Mouse (Mus musculus): ENCODE measurements around the gene Hs3st2. TPM values are rescaled to one million over a fixed set of nuclear protein-coding genes. Genes with fewer than 3 reads are reported as not detected.

Hs3st2 gene
- polyA plus RNA-seq, 1 experiment from 2014 or later, result 17.6 TPM

DNA sequence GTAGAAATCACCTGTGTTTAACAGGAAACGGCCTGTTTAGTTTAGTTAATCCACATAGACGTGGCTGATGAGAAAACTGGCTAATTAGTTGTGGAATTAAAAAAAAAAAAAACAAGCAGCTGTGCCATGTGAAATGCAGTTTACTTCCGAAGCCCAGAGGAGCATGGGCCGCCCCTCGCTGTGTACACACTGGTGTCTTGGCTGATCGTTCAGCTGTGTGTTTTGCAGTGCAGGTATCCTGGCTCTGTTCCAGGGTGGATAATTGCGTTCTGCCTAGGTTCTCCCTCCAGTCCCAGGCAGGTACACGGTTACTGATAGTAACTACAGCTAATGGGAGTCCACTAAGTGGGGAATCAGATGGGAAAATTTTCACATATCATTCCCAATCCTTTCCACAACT is 86.6 kb downstream of the Hs3st2 start:
- Histone ChIP-seq H3K27me3 (ENCODE audit: control insufficient read depth, insufficient read depth, low read length) (no peaks in the 10 kb centered on the region), H3K4me3 (replicated peaks; ENCODE audit: low read length) (no peak overlapping the region), H3K9me3 (ENCODE audit: control insufficient read depth, low read length) (no peaks in the 10 kb centered on the region), H3K9ac (no peak overlapping the region), H3K27ac (no peak overlapping the region), H3K4me1 (replicated peaks; ENCODE audit: control insufficient read depth, insufficient read depth, low read length) (no peaks in the 10 kb centered on the region), H3K36me3 (replicated peaks; ENCODE audit: control insufficient read depth, insufficient read depth) (no peaks in the 10 kb centered on the region), H3K4me2 (replicated peaks) (no peak overlapping the region)
- ATAC-seq (ENCODE audit: low FRiP score) (no peak), DNase-seq (ENCODE audit: low spot score) (peak; percentile 49)
- WGBS, result 53% methylated on average over 8 of the region's 8 CpGs

DNA sequence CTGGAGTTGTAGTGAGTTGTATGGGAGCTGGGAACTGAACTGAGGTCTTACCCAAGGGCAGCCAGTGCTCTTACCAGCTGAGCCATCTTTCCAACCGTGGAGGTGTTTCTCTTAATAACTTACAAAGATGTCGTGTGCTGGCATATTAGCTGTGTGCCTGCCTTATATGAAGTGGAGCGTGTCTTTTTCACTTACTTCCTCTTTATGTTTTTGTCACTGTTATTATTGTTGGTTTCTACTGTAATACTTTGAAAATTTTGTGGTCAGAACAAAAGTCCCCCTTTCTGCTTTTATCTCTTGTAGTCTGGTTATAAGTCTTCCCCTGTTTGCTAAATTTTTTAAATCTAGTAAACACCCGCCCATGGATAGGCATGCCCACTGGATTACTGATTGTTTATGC is 88.4 kb downstream of the Hs3st2 start:
- Histone ChIP-seq H3K4me2 (replicated peaks) (no peak overlapping the region), H3K9me3 (ENCODE audit: control insufficient read depth, low read length) (no peaks in the 10 kb centered on the region), H3K36me3 (replicated peaks; ENCODE audit: control insufficient read depth, insufficient read depth) (no peaks in the 10 kb centered on the region), H3K4me3 (replicated peaks; ENCODE audit: low read length) (no peak overlapping the region), H3K27ac (no peak overlapping the region), H3K27me3 (ENCODE audit: control insufficient read depth, insufficient read depth, low read length) (no peaks in the 10 kb centered on the region), H3K9ac (no peak overlapping the region), H3K4me1 (replicated peaks; ENCODE audit: control insufficient read depth, insufficient read depth, low read length) (no peaks in the 10 kb centered on the region)
- ATAC-seq (ENCODE audit: low FRiP score) (no peak), DNase-seq (ENCODE audit: low spot score) (no peak)
- WGBS, result 93% methylated on average over 4 of the region's 4 CpGs

DNA sequence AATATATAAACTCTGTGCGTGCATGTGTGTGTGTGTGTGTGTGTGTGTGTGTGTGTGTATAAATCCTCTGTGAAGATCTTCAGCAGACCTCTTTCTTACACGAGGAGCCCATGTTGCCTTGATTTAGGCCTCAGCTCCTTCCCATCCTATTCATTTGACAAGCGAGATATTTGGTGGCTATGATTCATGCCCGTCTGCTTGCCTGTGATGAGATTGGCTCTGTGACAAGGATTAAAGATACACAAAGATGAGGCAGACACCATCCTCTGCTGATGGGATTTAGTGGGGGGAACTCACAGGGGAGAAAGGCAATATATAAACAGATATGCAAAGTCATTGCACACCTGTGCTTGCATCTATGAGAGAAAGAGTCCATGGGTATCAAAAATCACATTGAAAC is 92.9 kb downstream of the Hs3st2 start:
- no peaks in the 10 kb centered on the region for H3K36me3 ChIP-seq (replicated peaks; ENCODE audit: control insufficient read depth, insufficient read depth)
- H3K4me1 ChIP-seq (replicated peaks; ENCODE audit: control insufficient read depth, insufficient read depth, low read length), result no peaks in the 10 kb centered on the region
- 82% methylated on average over 4 of the region's 4 CpGs for WGBS
- no peaks in the 10 kb centered on the region for H3K27me3 ChIP-seq (ENCODE audit: control insufficient read depth, insufficient read depth, low read length)
- no peak overlapping the region for H3K9ac ChIP-seq
- ATAC-seq (ENCODE audit: low FRiP score) (no peak), DNase-seq (ENCODE audit: low spot score) (no peak)
- no peaks in the 10 kb centered on the region for H3K9me3 ChIP-seq (ENCODE audit: control insufficient read depth, low read length)
- H3K27ac ChIP-seq, result no peak overlapping the region
- H3K4me2 ChIP-seq (replicated peaks), result no peak overlapping the region
- H3K4me3 ChIP-seq (replicated peaks; ENCODE audit: low read length), result no peak overlapping the region

DNA sequence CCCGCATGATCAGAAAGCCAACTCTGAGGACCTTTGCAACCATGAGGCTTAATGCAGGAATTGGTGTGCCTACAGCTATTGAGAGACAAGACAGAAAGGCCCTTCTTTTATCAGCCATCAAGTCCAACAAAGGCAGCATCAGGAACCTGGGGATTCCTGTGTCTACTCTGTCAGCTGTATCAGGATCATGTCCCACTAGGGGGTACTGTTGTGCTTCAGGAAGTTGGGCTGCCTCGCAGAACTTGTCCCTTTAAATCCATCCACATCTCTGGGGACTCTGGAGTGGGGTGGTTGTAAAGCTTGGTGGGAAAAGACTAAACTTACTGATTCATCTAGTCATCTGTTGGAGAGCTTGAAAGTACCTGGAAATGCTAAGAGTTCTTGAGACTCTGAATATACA is 93.6 kb downstream of the Hs3st2 start:
- ATAC-seq (ENCODE audit: low FRiP score) (no peak), DNase-seq (ENCODE audit: low spot score) (no peak)
- Histone ChIP-seq H3K9me3 (ENCODE audit: control insufficient read depth, low read length) (no peaks in the 10 kb centered on the region), H3K9ac (no peak overlapping the region), H3K36me3 (replicated peaks; ENCODE audit: control insufficient read depth, insufficient read depth) (no peaks in the 10 kb centered on the region), H3K4me1 (replicated peaks; ENCODE audit: control insufficient read depth, insufficient read depth, low read length) (no peaks in the 10 kb centered on the region), H3K4me3 (replicated peaks; ENCODE audit: low read length) (no peak overlapping the region), H3K4me2 (replicated peaks) (no peak overlapping the region), H3K27ac (no peak overlapping the region), H3K27me3 (ENCODE audit: control insufficient read depth, insufficient read depth, low read length) (no peaks in the 10 kb centered on the region)
- 71% methylated on average over 2 of the region's 2 CpGs for WGBS

DNA sequence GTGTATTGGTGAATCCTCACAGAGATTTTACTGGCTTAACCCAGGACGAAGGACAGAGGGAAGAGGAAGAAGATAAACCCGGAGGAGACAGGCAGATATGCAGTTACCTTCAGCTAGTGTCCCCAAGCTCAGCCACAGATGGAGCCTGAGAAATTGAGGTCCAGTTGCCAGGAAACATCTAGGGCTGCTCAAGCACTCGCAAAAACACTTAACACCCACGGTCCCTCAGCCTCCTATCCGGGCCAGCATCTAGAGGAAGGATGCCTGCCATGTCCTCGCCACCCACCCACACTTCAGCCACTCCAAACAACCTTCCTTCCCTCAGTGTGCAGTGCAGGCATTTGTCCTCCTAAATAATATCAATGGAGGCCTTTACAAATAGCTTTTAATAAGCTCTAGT is 95.6 kb downstream of the Hs3st2 start:
- no peak for DNase-seq (ENCODE audit: low spot score)
- no peaks in the 10 kb centered on the region for H3K27me3 ChIP-seq (ENCODE audit: control insufficient read depth, insufficient read depth, low read length)
- H3K9me3 ChIP-seq (ENCODE audit: control insufficient read depth, low read length), result no peaks in the 10 kb centered on the region
- WGBS, result 59% methylated on average over 6 of the region's 6 CpGs
- no peak overlapping the region for H3K4me3 ChIP-seq (replicated peaks; ENCODE audit: low read length)
- H3K27ac ChIP-seq, result no peak overlapping the region
- no peak overlapping the region for H3K4me2 ChIP-seq (replicated peaks)
- ATAC-seq (ENCODE audit: low FRiP score), result no peak
- H3K4me1 ChIP-seq (replicated peaks; ENCODE audit: control insufficient read depth, insufficient read depth, low read length), result no peaks in the 10 kb centered on the region
- H3K36me3 ChIP-seq (replicated peaks; ENCODE audit: control insufficient read depth, insufficient read depth), result no peaks in the 10 kb centered on the region
- H3K9ac ChIP-seq, result no peak overlapping the region

DNA sequence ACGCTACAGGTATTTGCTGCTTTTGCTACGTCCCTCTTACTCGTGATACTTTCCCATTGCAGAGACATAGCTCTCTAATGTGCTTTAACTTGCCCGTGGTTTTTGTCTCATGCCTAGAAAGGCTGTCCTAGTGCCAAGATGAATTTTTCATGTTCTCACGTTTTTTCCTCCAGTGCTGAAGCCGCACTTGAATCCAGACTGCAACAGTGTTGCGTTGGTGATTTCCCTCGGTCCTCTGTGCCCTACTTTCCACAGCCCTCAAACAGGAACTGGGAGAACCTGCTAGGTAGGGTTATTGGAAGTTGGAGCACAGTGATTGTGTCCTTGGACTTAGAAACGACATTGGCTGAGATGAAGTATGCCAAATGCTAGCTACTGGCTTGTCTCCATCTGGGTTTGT is 97.7 kb downstream of the Hs3st2 start:
- H3K27me3 ChIP-seq (ENCODE audit: control insufficient read depth, insufficient read depth, low read length), result no peaks in the 10 kb centered on the region
- no peak for DNase-seq (ENCODE audit: low spot score)
- no peaks in the 10 kb centered on the region for H3K9me3 ChIP-seq (ENCODE audit: control insufficient read depth, low read length)
- no peak overlapping the region for H3K4me3 ChIP-seq (replicated peaks; ENCODE audit: low read length)
- no peak overlapping the region for H3K4me2 ChIP-seq (replicated peaks)
- ATAC-seq (ENCODE audit: low FRiP score), result no peak
- no peaks in the 10 kb centered on the region for H3K36me3 ChIP-seq (replicated peaks; ENCODE audit: control insufficient read depth, insufficient read depth)
- no peak overlapping the region for H3K27ac ChIP-seq
- 85% methylated on average over 9 of the region's 9 CpGs for WGBS
- no peak overlapping the region for H3K9ac ChIP-seq
- no peaks in the 10 kb centered on the region for H3K4me1 ChIP-seq (replicated peaks; ENCODE audit: control insufficient read depth, insufficient read depth, low read length)

DNA sequence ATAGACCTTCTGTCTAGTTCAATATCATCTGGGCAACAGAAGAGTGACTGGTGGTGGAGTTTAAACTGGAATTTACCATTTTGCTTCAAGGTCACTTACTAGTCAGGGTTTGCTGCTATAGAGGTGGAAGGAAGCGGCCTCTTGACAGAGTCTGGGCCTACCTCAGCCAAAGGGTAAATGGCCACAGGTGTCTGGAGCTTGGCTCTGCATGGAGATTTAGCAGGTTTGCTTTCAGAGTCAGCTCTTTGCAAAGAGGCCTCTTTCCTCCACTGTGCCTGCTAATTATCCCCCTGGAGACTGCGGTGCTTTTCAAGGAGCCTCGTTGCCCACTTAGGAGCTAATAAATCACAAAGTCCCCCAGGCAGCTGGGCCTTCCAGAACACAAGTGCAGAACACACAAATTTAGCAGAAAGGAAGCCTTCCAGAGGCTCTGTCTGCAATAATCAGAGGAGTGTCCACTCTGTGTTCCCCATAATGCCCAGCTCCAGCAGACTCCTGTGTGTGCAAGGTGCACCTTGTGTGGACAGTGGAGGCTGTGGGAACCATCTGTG is 99.9 kb downstream of the Hs3st2 start:
- no peaks in the 10 kb centered on the region for H3K4me1 ChIP-seq (replicated peaks; ENCODE audit: control insufficient read depth, insufficient read depth, low read length)
- ATAC-seq (ENCODE audit: low FRiP score) (no peak), DNase-seq (ENCODE audit: low spot score) (no peak)
- H3K4me2 ChIP-seq (replicated peaks), result no peak overlapping the region
- H3K27me3 ChIP-seq (ENCODE audit: control insufficient read depth, insufficient read depth, low read length), result no peaks in the 10 kb centered on the region
- no peak overlapping the region for H3K4me3 ChIP-seq (replicated peaks; ENCODE audit: low read length)
- H3K27ac ChIP-seq, result no peak overlapping the region
- H3K9me3 ChIP-seq (ENCODE audit: control insufficient read depth, low read length), result no peaks in the 10 kb centered on the region
- no peaks in the 10 kb centered on the region for H3K36me3 ChIP-seq (replicated peaks; ENCODE audit: control insufficient read depth, insufficient read depth)
- no peak overlapping the region for H3K9ac ChIP-seq
- 45% methylated on average over 3 of the region's 3 CpGs for WGBS

DNA sequence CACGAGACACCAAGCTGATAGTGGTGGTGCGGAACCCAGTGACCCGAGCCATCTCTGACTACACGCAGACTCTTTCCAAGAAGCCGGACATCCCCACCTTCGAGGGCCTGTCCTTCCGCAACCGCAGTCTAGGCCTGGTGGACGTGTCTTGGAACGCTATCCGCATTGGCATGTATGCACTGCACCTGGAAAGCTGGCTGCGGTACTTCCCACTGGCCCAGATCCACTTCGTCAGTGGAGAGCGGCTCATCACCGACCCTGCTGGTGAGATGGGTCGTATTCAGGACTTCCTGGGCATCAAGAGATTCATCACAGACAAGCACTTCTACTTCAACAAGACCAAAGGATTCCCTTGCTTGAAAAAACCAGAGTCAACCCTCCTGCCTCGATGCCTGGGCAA is 108.9 kb downstream of the Hs3st2 start:
- no peak for DNase-seq (ENCODE audit: low spot score)
- H3K36me3 ChIP-seq (replicated peaks; ENCODE audit: control insufficient read depth, insufficient read depth), result no peaks in the 10 kb centered on the region
- H3K9me3 ChIP-seq (ENCODE audit: control insufficient read depth, low read length), result no peaks in the 10 kb centered on the region
- no peak overlapping the region for H3K27ac ChIP-seq
- no peaks in the 10 kb centered on the region for H3K27me3 ChIP-seq (ENCODE audit: control insufficient read depth, insufficient read depth, low read length)
- H3K9ac ChIP-seq, result no peak overlapping the region
- no peak for ATAC-seq (ENCODE audit: low FRiP score)
- H3K4me3 ChIP-seq (replicated peaks; ENCODE audit: low read length), result no peak overlapping the region
- H3K4me1 ChIP-seq (replicated peaks; ENCODE audit: control insufficient read depth, insufficient read depth, low read length), result no peaks in the 10 kb centered on the region
- no peak overlapping the region for H3K4me2 ChIP-seq (replicated peaks)
- 95% methylated on average over 17 of the region's 17 CpGs for WGBS

DNA sequence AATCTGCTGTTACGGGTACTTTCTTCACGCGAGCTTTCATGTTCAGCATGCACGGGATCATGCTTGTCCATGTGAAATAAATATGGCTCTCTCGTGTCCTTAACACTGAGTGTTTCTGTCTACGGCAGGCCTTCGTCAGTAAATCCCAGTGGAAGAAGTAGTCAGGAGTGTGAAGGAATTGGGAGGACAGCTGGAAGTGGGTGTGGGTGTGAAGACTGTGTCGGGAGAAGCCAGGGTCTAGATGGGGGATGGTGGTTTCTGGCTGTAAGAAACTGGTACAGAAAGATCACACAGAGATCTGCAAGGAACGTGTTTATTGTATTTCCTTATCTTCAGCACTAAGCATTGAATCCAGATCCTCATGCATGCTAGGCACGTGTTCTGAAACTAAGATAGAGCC is 110.0 kb downstream of the Hs3st2 start:
- no peaks in the 10 kb centered on the region for H3K4me1 ChIP-seq (replicated peaks; ENCODE audit: control insufficient read depth, insufficient read depth, low read length)
- H3K27ac ChIP-seq, result no peak overlapping the region
- no peak for ATAC-seq (ENCODE audit: low FRiP score)
- no peak overlapping the region for H3K9ac ChIP-seq
- no peak for DNase-seq (ENCODE audit: low spot score)
- H3K9me3 ChIP-seq (ENCODE audit: control insufficient read depth, low read length), result no peaks in the 10 kb centered on the region
- H3K4me3 ChIP-seq (replicated peaks; ENCODE audit: low read length), result no peak overlapping the region
- H3K27me3 ChIP-seq (ENCODE audit: control insufficient read depth, insufficient read depth, low read length), result no peaks in the 10 kb centered on the region
- 83% methylated on average over 10 of the region's 10 CpGs for WGBS
- no peaks in the 10 kb centered on the region for H3K36me3 ChIP-seq (replicated peaks; ENCODE audit: control insufficient read depth, insufficient read depth)
- H3K4me2 ChIP-seq (replicated peaks), result no peak overlapping the region

DNA sequence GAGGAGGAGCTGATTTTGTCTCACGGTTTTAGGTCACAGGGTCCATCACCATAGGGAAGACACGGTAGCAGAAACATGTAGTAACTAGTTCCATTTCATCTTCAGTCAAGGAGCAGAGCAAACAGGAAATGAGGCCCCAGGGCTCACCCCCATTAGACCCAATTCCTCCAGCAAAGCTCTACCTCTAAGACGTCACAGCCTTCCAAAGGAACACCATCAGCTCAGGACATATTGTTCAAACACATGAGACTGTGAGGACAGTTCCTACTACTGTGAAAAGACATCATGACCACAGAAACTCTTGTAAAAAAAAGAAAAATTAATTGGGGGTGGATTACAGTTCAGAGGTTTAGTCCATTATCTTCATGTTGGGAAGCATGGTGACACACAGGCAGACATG is 125.1 kb downstream of the Hs3st2 start:
- H3K9ac ChIP-seq, result no peak overlapping the region
- H3K36me3 ChIP-seq (replicated peaks; ENCODE audit: control insufficient read depth, insufficient read depth), result no peaks in the 10 kb centered on the region
- DNase-seq (ENCODE audit: low spot score) (no peak), ATAC-seq (ENCODE audit: low FRiP score) (no peak)
- no peak overlapping the region for H3K4me2 ChIP-seq (replicated peaks)
- 61% methylated on average over 3 of the region's 3 CpGs for WGBS
- no peaks in the 10 kb centered on the region for H3K4me1 ChIP-seq (replicated peaks; ENCODE audit: control insufficient read depth, insufficient read depth, low read length)
- H3K27me3 ChIP-seq (ENCODE audit: control insufficient read depth, insufficient read depth, low read length), result no peaks in the 10 kb centered on the region
- no peak overlapping the region for H3K27ac ChIP-seq
- H3K4me3 ChIP-seq (replicated peaks; ENCODE audit: low read length), result no peak overlapping the region
- no peaks in the 10 kb centered on the region for H3K9me3 ChIP-seq (ENCODE audit: control insufficient read depth, low read length)
